Mouse (Mus musculus): Measurements from ENCODE around the gene Crtc1.

Crtc1 gene

GRCm38 (mm10) chr8:70461765-70462515, 22.6 kb upstream of the Crtc1 start:
- DNase-seq = no peak

GRCm38 (mm10) chr8:70460606-70461005, 21.2 kb upstream of the Crtc1 start:
- DNase-seq = no peak

- no peak for DNase-seq
Measured at GRCm38 (mm10) chr8:70460199-70460598, 20.8 kb upstream of the Crtc1 start.

- DNase-seq = no peak
Measured at GRCm38 (mm10) chr8:70459636-70460035, 20.3 kb upstream of the Crtc1 start.

- DNase-seq = no peak
Measured at GRCm38 (mm10) chr8:70458462-70458861, 19.1 kb upstream of the Crtc1 start.

- DNase-seq = no peak
Measured at GRCm38 (mm10) chr8:70457882-70458281, 18.5 kb upstream of the Crtc1 start.

- DNase-seq = no peak
Measured at GRCm38 (mm10) chr8:70456996-70457395, 17.6 kb upstream of the Crtc1 start.

- DNase-seq = no peak
Measured at GRCm38 (mm10) chr8:70453852-70454251, 14.5 kb upstream of the Crtc1 start.

GRCm38 (mm10) chr8:70452196-70452966, 13.0 kb upstream of the Crtc1 start:
- DNase-seq = no peak

- no peak for DNase-seq
Measured at GRCm38 (mm10) chr8:70447639-70448420, 8.5 kb upstream of the Crtc1 start.

- DNase-seq = no peak
Measured at GRCm38 (mm10) chr8:70445988-70446387, 6.6 kb upstream of the Crtc1 start.

GRCm38 (mm10) chr8:70443326-70443725, 3.9 kb upstream of the Crtc1 start:
- no peak for DNase-seq

- DNase-seq = no peak
Measured at GRCm38 (mm10) chr8:70441565-70441964, 2.2 kb upstream of the Crtc1 start.

- DNase-seq = no peak
Measured at GRCm38 (mm10) chr8:70440246-70440645, 867 bp upstream of the Crtc1 start.

- no peak for DNase-seq
Measured at GRCm38 (mm10) chr8:70439848-70440179, 435 bp upstream of the Crtc1 start.

GRCm38 (mm10) chr8:70438423-70438822, 956 bp downstream of the Crtc1 start:
- no peak for DNase-seq

GRCm38 (mm10) chr8:70435156-70435555, 4.2 kb downstream of the Crtc1 start:
- DNase-seq = no peak

GRCm38 (mm10) chr8:70432991-70433536, 6.3 kb downstream of the Crtc1 start:
- no peak for DNase-seq

- DNase-seq = no peak
Measured at GRCm38 (mm10) chr8:70431213-70431612, 8.2 kb downstream of the Crtc1 start.

- no peak for DNase-seq
Measured at GRCm38 (mm10) chr8:70426300-70426907, 13.0 kb downstream of the Crtc1 start.

GRCm38 (mm10) chr8:70422722-70423121, 16.7 kb downstream of the Crtc1 start:
- no peak for DNase-seq

- no peak for DNase-seq
Measured at GRCm38 (mm10) chr8:70421349-70422104, 17.9 kb downstream of the Crtc1 start.

Data from cerebellum, adult 11 months (tissue).